Mouse (Mus musculus) brain, embryonic 18.5 days (tissue): Measurements from ENCODE around the gene Tusc2.

Source experiments
- DNase-seq: peaks from one replicate; pipeline ENCODE4 v3.0.0-alpha.2; 2012; ENCODE audit warnings: low read depth, low spot score

Tusc2 gene

GRCm38 (mm10) chr9:107563029-107563581, at the start of gene Tusc2:
Gene Tusc2, plus strand, starts transcription at chr9:107563255.
- peak; percentile 88 for DNase-seq

GRCm38 (mm10) chr9:107514303-107514955, 48.6 kb upstream of the Tusc2 start:
- DNase-seq, result peak; percentile 61

GRCm38 (mm10) chr9:107520331-107520730, 42.7 kb upstream of the Tusc2 start:
- DNase-seq, result no peak

- no peak for DNase-seq
These were observed 41.9 kb upstream of the Tusc2 start for GRCm38 (mm10) chr9:107521190-107521589.

- DNase-seq, result no peak
These were observed 41.2 kb upstream of the Tusc2 start for GRCm38 (mm10) chr9:107521711-107522399.

- DNase-seq, result no peak
These were observed 40.7 kb upstream of the Tusc2 start for GRCm38 (mm10) chr9:107522400-107522711.

GRCm38 (mm10) chr9:107526198-107527026, 36.6 kb upstream of the Tusc2 start:
- DNase-seq, result no peak

- DNase-seq, result peak; percentile 97
These were observed 29.2 kb upstream of the Tusc2 start, which contains the start of gene Tmem115 for GRCm38 (mm10) chr9:107533791-107534407. Gene Tmem115, plus strand, starts transcription at chr9:107533945.

GRCm38 (mm10) chr9:107534408-107535202, 28.4 kb upstream of the Tusc2 start:
- no peak for DNase-seq

- DNase-seq, result no peak
These were observed 24.8 kb upstream of the Tusc2 start for GRCm38 (mm10) chr9:107538231-107538630.

- no peak for DNase-seq
These were observed 24.3 kb upstream of the Tusc2 start for GRCm38 (mm10) chr9:107538711-107539110.

GRCm38 (mm10) chr9:107539940-107540339, 23.1 kb upstream of the Tusc2 start:
- no peak for DNase-seq

GRCm38 (mm10) chr9:107540420-107540819, 22.6 kb upstream of the Tusc2 start:
- no peak for DNase-seq

GRCm38 (mm10) chr9:107541005-107541404, 22.1 kb upstream of the Tusc2 start:
- DNase-seq, result no peak

- DNase-seq, result peak; percentile 87
These were observed 21.3 kb upstream of the Tusc2 start, which contains the start of the genes Cyb561d2 and Nprl2 for GRCm38 (mm10) chr9:107541474-107542351. Gene Cyb561d2, minus strand, starts transcription at chr9:107542193. Gene Nprl2, plus strand, starts transcription at chr9:107542226.

- no peak for DNase-seq
These were observed 20.7 kb upstream of the Tusc2 start for GRCm38 (mm10) chr9:107542352-107542686.

GRCm38 (mm10) chr9:107542721-107543120, 20.3 kb upstream of the Tusc2 start:
- no peak for DNase-seq

GRCm38 (mm10) chr9:107543299-107543698, 19.8 kb upstream of the Tusc2 start:
- DNase-seq, result no peak

GRCm38 (mm10) chr9:107544196-107544700, 18.8 kb upstream of the Tusc2 start:
- DNase-seq, result no peak

GRCm38 (mm10) chr9:107544729-107545128, 18.3 kb upstream of the Tusc2 start:
- no peak for DNase-seq
